In genomic region chr7:128592118-128592935, GRCm38 (mm10) we compare ENCODE assay signal across 9 mouse cellular contexts. TPM values are rescaled to one million over a fixed set of nuclear protein-coding genes. Genes with fewer than 3 reads are reported as not detected.
DNase-seq lines count a peak whose midpoint lies in the region; ATAC-seq and TF ChIP-seq lines count a peak whose summit lies in the region.
"Had no signal": no experiment of that assay in that cellular context is flagged by ENCODE, and none has a peak within 500 bp of the region (broad histone marks: within the 10 kb centered on the region; RNA-seq: fewer than 3 reads in every experiment).

No protein-coding gene starts in this region.

- H3K4me3 ChIP-seq in cerebellum, adult 2 months (replicated peaks; ENCODE audit: insufficient read depth, low read depth, low read length): no peak overlapping the region
- peak overlapping the region; percentile 24 for H3K4me3 ChIP-seq in forebrain, embryonic 15.5 days
- peak overlapping the region; percentile 27 for H3K4me3 ChIP-seq in layer of hippocampus, adult 2 months
- H3K4me3 ChIP-seq in lung, embryonic 14.5 days (ENCODE audit: low read depth, low read length): peak overlapping the region; percentile 25

- no peaks in the 10 kb centered on the region for H3K27me3 ChIP-seq in cerebellum, adult 2 months (ENCODE audit: control insufficient read depth, insufficient read depth, low read length)
- no peaks in the 10 kb centered on the region for H3K27me3 ChIP-seq in forebrain, embryonic 15.5 days
- H3K27me3 ChIP-seq in lung, embryonic 14.5 days (ENCODE audit: insufficient read depth, low read length): no peaks in the 10 kb centered on the region

- no peak for TF ChIP-seq CTCF in cerebellum, adult 2 months (IDR thresholded peaks at IDR 0.05; ENCODE audit: borderline replicate concordance, insufficient read depth, low read depth, low read length)
- TF ChIP-seq CTCF in layer of hippocampus, adult 2 months (conservative IDR thresholded peaks at IDR 0.05): no peak
- TF ChIP-seq CTCF in lung, embryonic 14.5 days (IDR thresholded peaks at IDR 0.05; ENCODE audit: low read depth): no peak

- no peak for TF ChIP-seq POLR2A in cerebellum, adult 2 months (IDR thresholded peaks at IDR 0.05; ENCODE audit: borderline replicate concordance, insufficient read depth, low read length)

- WGBS in cerebellum, adult 2 months: 39% methylated on average over 21 of the region's 21 CpGs
- 7% methylated on average over 21 of the region's 21 CpGs for WGBS in forebrain, embryonic 15.5 days
- 7% methylated on average over 21 of the region's 21 CpGs for WGBS in lung, embryonic 14.5 days

- peak; percentile 72 for ATAC-seq in forebrain, embryonic 15.5 days (replicated peaks)
- ATAC-seq in lung, embryonic 14.5 days (ENCODE audit: insufficient read depth): peak; percentile 69
- ATAC-seq in cerebellum, adult (ENCODE audit: insufficient number of reproducible peaks, low FRiP score, low TSS enrichment): no peak

- H3K27ac ChIP-seq in cerebellum, adult 2 months (ENCODE audit: insufficient read depth, low read length): peak overlapping the region; percentile 39; the same call in 1 of the 2 replicates
- peak overlapping the region; percentile 78 for H3K27ac ChIP-seq in forebrain, embryonic 15.5 days (replicated peaks)
- peak overlapping the region; percentile 94 for H3K27ac ChIP-seq in layer of hippocampus, adult 2 months
- peak overlapping the region; percentile 67 for H3K27ac ChIP-seq in lung, embryonic 14.5 days (ENCODE audit: low read depth)
- H3K27ac ChIP-seq: macrophage had no signal

- no peaks in the 10 kb centered on the region for H3K9me3 ChIP-seq in forebrain, embryonic 15.5 days
- H3K9me3 ChIP-seq in lung, embryonic 14.5 days (ENCODE audit: low read depth, low read length): no peaks in the 10 kb centered on the region

- H3K9ac ChIP-seq in forebrain, embryonic 15.5 days (replicated peaks): peak overlapping the region; percentile 20
- peak overlapping the region; percentile 22; the same call in 1 of the 2 replicates for H3K9ac ChIP-seq in lung, embryonic 14.5 days

- intact Hi-C loops in heart, postnatal 25 days (cut with DNase I): no loop called here

- H3K4me2 ChIP-seq in forebrain, embryonic 15.5 days (replicated peaks): peak overlapping the region; percentile 46
- H3K4me2 ChIP-seq in lung, embryonic 14.5 days: peak overlapping the region; percentile 58

- H3K4me1 ChIP-seq in cerebellum, adult 2 months (ENCODE audit: control insufficient read depth, insufficient read depth, low read length): no peaks in the 10 kb centered on the region
- H3K4me1 ChIP-seq in forebrain, embryonic 15.5 days: peaks cover 21% of the 10 kb centered on the region
- peaks cover 17% of the 10 kb centered on the region for H3K4me1 ChIP-seq in lung, embryonic 14.5 days (ENCODE audit: insufficient read depth)

- no peaks in the 10 kb centered on the region for H3K36me3 ChIP-seq in forebrain, embryonic 15.5 days
- H3K36me3 ChIP-seq in lung, embryonic 14.5 days (ENCODE audit: insufficient read depth): no peaks in the 10 kb centered on the region

- no peak for DNase-seq in cerebellum, adult 2 months
- no peak for DNase-seq in cerebellum, adult 11-12 months
- DNase-seq in heart, postnatal 25 days (ENCODE audit: low spot score): peak; percentile 32
- DNase-seq in layer of hippocampus, adult 2 months (ENCODE audit: low spot score in 2 of 2): peak; percentile 44 to 72
- DNase-seq in lung, embryonic 14.5 days: peak; percentile 68
- peak; percentile 33 for DNase-seq in right cerebral cortex, postnatal 14 days

RNA-seq across cellular contexts. Expression of gene Inpp5f, which starts 18.8 kb away (rescaled TPM):
- 101 and 104 TPM in 2 replicates for polyA plus RNA-seq in cerebellum, adult 2 months (2012; rRNA removed)
- polyA plus RNA-seq in forebrain, embryonic 15.5 days (2015; fragmentation: Nextera tagmentation; extraction: Ambion mirVana): 295 and 316 TPM in 2 replicates
- total RNA-seq in heart, postnatal 25 days (2021): 1 to 10 TPM; 5.1 to 5.8 TPM
- 100 to 1,000 TPM; 108 to 111 TPM for total RNA-seq in layer of hippocampus, adult 2 months (2021)
- polyA plus RNA-seq in lung, embryonic 14.5 days (2014; fragmentation: Nextera tagmentation; extraction: Ambion mirVana): 26.3 and 28.2 TPM in 2 replicates

Comparison
In these comparisons a context has a peak if more than half of its experiments do, and no peak if none do; other contexts are left out.
1. DNase-seq: peak in heart, postnatal 25 days (single experiment), layer of hippocampus, adult 2 months (2 of 2), lung, embryonic 14.5 days (single experiment) and right cerebral cortex, postnatal 14 days (single experiment); none in cerebellum, adult 2 months (0 of 2) and cerebellum, adult 11-12 months (single experiment).
2. H3K27ac ChIP-seq: peak in every context shown above with its lines; median percentile 94 in layer of hippocampus, adult 2 months; 78 in forebrain, embryonic 15.5 days; 67 in lung, embryonic 14.5 days; 39 in cerebellum, adult 2 months.